Mouse (Mus musculus) midbrain, postnatal 0 days (tissue): ENCODE measurements around the gene Dtx4. TPM values are rescaled to one million over a fixed set of nuclear protein-coding genes. Genes with fewer than 3 reads are reported as not detected.
"Not testable (repeated sequence)": the region's sequence is repeated elsewhere in the genome, so short reads cannot be mapped to it uniquely, and the experiment has no call there.

Experiments
- ATAC-seq: fragments of 200-750 bp; cut with Nextera tagmentation; 2 replicates; pipeline ENCODE4 v1.8.0; 2017; ENCODE audit warnings: moderate number of reproducible peaks, mild to moderate bottlenecking, moderate TSS enrichment, moderate library complexity; ENCODE audit not compliant: low FRiP score
- DNase-seq: peaks from one replicate; pipeline ENCODE4 v3.0.0-alpha.2; 2015; ENCODE audit warnings: low spot score
- H3K27ac ChIP-seq: fragments of 300-500 bp; sonication (generic); 2 replicates; pipeline ENCODE4 v1.5.1; 2014; ENCODE audit warnings: low read depth, mild to moderate bottlenecking, low read length, mixed read lengths
- H3K27me3 ChIP-seq: fragments of 300-500 bp; sonication (generic); 2 replicates; pipeline ENCODE4 v1.6.1; 2014; ENCODE audit warnings: low read length, control low read depth, mixed read lengths; ENCODE audit not compliant: insufficient read depth
- H3K36me3 ChIP-seq: fragments of 300-500 bp; sonication (generic); 2 replicates; pipeline ENCODE4 v1.6.1; 2014; ENCODE audit warnings: low read length, control low read depth, mixed read lengths; ENCODE audit not compliant: insufficient read depth
- H3K4me1 ChIP-seq: fragments of 300-500 bp; sonication (generic); 2 replicates; pipeline ENCODE4 v1.6.1; 2014; ENCODE audit warnings: mild to moderate bottlenecking, control low read depth, antibody characterized with exemption, low read length, mixed read lengths; ENCODE audit not compliant: insufficient read depth
- H3K4me2 ChIP-seq: fragments of 300-500 bp; sonication (generic); 2 replicates; pipeline ENCODE4 v1.6.1; 2014; ENCODE audit warnings: low read depth, mild to moderate bottlenecking, low read length, mixed read lengths; ENCODE audit not compliant: poor library complexity, severe bottlenecking
- H3K4me3 ChIP-seq: fragments of 300-500 bp; sonication (generic); 2 replicates; pipeline ENCODE4 v1.5.1; 2014; ENCODE audit warnings: low read depth, mild to moderate bottlenecking, low read length, moderate library complexity
- H3K9ac ChIP-seq: fragments of 300-500 bp; sonication (generic); replicated peaks from 2 replicates; pipeline ENCODE4 v1.6.1; 2014; ENCODE audit warnings: mild to moderate bottlenecking, low read length, moderate library complexity, mixed read lengths; ENCODE audit not compliant: poor library complexity, severe bottlenecking
- H3K9me3 ChIP-seq: fragments of 300-500 bp; sonication (generic); 2 replicates; pipeline ENCODE4 v1.6.1; 2016; ENCODE audit warnings: low read length, control low read depth
- CTCF ChIP-seq: IDR thresholded peaks from 2 replicates; pipeline ENCODE4 v1.5.1; 2016; ENCODE audit warnings: antibody characterized with exemption, mild to moderate bottlenecking
- WGBS: fragments of 180-500 bp; shearing (Covaris S2); extraction: QIAGEN DNeasy Blood & Tissue Kit; methylation state at CpG from one replicate; pipeline ENCODE4 v1.1.7; 2014; 5-methylcytosine and 5-hydroxymethylcytosine counted together
- polyA plus RNA-seq: library from polyadenylated mRNA; unstranded; fragments of >200 nt; fragmentation: Nextera tagmentation; extraction: Ambion mirVana; gene quantifications from 2 replicates; pipeline ENCODE4 v1.2.1, GENCODE M21; 2015
- total RNA-seq: library from RNA; depleted of rRNA; stranded (reverse); fragments of >200 nt; gene quantifications from 2 replicates; pipeline ENCODE4 v1.2.3, GENCODE M21; 2014; rRNA removed

Gene Dtx4
- total RNA-seq (57.5 and 63.1 TPM in 2 replicates), polyA plus RNA-seq (24.3 and 26.3 TPM in 2 replicates)

DNA sequence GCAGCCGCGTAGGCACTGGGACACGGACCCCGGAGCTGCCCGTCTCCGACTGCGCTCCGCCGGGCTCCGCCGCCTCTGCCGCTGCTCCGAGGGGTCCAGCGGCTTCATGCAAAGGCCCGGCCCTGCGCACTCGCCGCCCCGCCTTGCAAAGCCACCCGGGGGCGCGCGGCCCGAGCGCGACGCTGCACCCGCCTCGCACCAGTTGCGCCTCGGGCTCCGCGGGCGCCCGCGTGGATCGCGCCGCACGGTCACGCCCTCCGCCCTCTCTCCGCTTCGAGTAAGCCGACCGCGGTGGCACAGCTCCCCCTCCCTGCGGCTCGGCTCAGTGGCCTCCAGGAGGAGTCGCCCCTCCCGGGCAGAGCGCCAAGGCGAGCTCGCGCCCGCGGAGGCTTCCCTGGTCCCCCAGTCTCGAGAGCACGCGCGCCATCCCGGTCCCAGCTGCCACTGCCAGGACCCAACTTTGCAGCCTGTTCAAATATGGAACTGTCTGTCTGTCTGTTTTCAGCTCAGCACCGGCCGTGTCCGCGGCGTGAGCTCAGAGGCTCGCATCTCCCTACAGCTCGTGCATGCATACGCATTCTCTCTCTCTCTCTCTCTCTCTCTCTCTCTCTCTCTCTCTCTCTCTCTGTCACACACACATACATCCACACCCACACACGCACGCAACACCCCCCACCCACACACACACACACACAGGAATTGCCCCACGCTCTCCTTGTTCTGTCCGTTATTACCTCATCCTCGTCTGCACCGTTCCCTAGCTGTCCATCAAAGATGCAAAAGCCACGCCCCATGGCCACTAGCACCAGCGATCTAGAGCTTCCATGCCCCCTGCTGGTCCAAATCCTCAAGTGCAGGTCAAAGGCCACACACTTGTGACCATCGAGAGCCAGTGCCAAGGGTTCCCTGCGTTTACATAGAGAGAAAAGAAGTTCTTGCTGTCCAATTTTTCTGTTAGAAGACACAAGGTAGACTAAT is at the start of gene Dtx4:
TSS of gene Dtx4 (minus strand) at position 85 of the 978 bp plus-strand sequence.
- peak within 1 kb of the TSS; percentile 87 for H3K4me2 ChIP-seq
- H3K9me3 ChIP-seq = no peaks in the 10 kb centered on the region
- peak within 1 kb of the TSS; percentile 95 for H3K27ac ChIP-seq
- peak; percentile 98 for TF ChIP-seq CTCF
- WGBS = under 1% methylated on average over 77 of the region's 80 CpGs
- no peaks in the 10 kb centered on the region for H3K36me3 ChIP-seq
- no peaks in the 10 kb centered on the region for H3K27me3 ChIP-seq
- H3K4me3 ChIP-seq = peak within 1 kb of the TSS; percentile 99
- peaks cover 11% of the 10 kb centered on the region; the same call in 1 of the 2 replicates for H3K4me1 ChIP-seq
- peak; percentile 97 for DNase-seq
- ATAC-seq = peak; percentile 95
- peak within 1 kb of the TSS; percentile 94 for H3K9ac ChIP-seq

DNA sequence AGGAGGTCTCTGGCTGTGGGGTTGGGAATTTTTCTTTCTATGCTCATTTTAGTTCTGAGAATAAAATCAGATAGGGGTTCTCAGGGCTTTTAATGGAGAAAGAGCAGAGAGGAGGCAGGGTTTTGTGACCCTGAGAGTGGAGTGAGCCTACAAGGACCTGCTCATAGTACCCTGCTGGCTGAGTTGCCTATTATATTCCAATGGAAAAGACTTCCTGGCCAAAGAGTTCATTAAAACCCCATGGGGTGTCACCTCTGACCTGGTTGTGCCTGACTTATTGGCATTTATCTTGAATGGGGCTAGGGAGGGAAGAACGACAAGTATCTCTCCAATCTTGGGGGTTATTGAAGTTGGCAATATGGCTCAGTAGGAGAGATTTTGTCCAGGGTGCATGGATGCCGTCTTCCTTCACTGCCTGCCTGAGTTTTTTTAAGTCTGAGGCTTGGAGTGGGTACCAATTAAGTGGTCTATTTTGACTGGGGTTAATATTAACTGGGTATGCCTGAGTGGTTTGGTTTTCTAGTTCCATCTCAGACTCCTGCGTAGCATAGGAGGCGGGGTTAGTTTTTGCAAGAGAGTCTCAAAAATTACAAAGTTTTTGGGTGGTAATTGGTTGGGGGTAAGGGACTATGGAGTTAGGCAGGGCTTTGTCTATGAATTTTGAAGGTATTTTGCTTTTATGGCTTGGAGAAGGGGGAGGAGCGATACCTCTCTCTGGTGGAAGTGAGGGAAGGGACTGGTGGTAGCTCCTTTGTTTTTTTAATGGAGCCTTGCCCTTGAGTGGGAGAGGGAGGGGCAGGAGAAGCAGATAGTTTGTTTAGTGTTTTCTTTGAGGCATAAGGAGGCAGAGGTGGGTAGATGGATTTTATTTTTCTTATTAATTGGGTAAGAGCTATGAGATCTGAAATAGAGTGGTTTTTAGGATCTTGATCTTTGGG is 49.0 kb upstream of the Dtx4 start:
- Histone ChIP-seq H3K36me3 (no peaks in the 10 kb centered on the region), H3K4me1 (no peaks in the 10 kb centered on the region), H3K9me3 (no peaks in the 10 kb centered on the region), H3K9ac (no peak overlapping the region), H3K4me2 (no peak overlapping the region), H3K27me3 (no peaks in the 10 kb centered on the region), H3K27ac (no peak overlapping the region), H3K4me3 (no peak overlapping the region)
- no peak for DNase-seq
- TF ChIP-seq CTCF = no peak
- WGBS = 73% methylated on average over 5 of the region's 5 CpGs
- ATAC-seq = no peak

GRCm38 (mm10) chr19:12549166-12549565 is 47.9 kb upstream of the Dtx4 start:
- WGBS = 80% methylated on average over 5 of the region's 5 CpGs
- H3K4me2 ChIP-seq = no peak overlapping the region
- H3K36me3 ChIP-seq = no peaks in the 10 kb centered on the region
- no peak for ATAC-seq
- H3K27ac ChIP-seq = no peak overlapping the region
- no peak overlapping the region for H3K4me3 ChIP-seq
- H3K4me1 ChIP-seq = no peaks in the 10 kb centered on the region
- no peak overlapping the region for H3K9ac ChIP-seq
- no peak for DNase-seq
- TF ChIP-seq CTCF = peak; percentile 24
- no peaks in the 10 kb centered on the region for H3K27me3 ChIP-seq
- H3K9me3 ChIP-seq = no peaks in the 10 kb centered on the region

- WGBS = 95% methylated on average over 11 of the region's 11 CpGs
- not testable (repeated sequence) for DNase-seq
These were observed 44.2 kb upstream of the Dtx4 start, which contains the start of gene Fam111a for GRCm38 (mm10) chr19:12545440-12545839. Gene Fam111a (plus strand): TSS chr19:12545740.

DNA sequence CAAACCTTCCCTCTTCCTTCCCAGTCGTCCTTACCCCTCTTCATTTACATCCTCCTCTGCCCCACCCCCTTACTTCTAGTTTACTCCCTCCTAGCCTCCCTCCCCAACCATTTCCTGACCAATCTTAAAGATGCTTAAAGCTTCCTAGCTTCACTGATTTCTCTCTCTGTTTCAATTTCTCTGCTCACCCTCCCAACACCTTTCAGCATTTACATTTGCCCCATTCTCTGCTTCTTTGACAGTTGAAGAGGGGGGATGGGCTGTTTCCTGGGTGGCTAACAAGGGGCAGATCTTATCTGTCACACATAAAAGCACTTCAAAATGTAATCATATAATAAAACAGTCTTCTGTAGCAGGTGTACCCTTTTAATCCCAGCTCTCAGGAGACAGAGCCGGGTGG is 40.4 kb upstream of the Dtx4 start:
- H3K9me3 ChIP-seq = no peaks in the 10 kb centered on the region
- H3K4me3 ChIP-seq = no peak overlapping the region
- no peaks in the 10 kb centered on the region for H3K4me1 ChIP-seq
- H3K27me3 ChIP-seq = no peaks in the 10 kb centered on the region
- DNase-seq = no peak
- ATAC-seq = no peak
- 30% methylated on average over 2 of the region's 2 CpGs for WGBS
- no peak for TF ChIP-seq CTCF
- H3K27ac ChIP-seq = no peak overlapping the region
- no peaks in the 10 kb centered on the region for H3K36me3 ChIP-seq
- H3K4me2 ChIP-seq = no peak overlapping the region
- no peak overlapping the region for H3K9ac ChIP-seq

More at GRCm38 (mm10) chr19:12545440-12545839, 44.2 kb upstream of the Dtx4 start, which contains the start of gene Fam111a:
- H3K36me3 ChIP-seq, H3K9ac ChIP-seq, ATAC-seq, H3K27me3 ChIP-seq, H3K4me3 ChIP-seq, H3K9me3 ChIP-seq, H3K27ac ChIP-seq, H3K4me2 ChIP-seq, H3K4me1 ChIP-seq: not testable (repeated sequence)
